9 mouse cellular contexts compared by ENCODE assay signal in genomic region chr2:49572111-49572642, GRCm38 (mm10). TPM values are rescaled to one million over a fixed set of nuclear protein-coding genes. Genes with fewer than 3 reads are reported as not detected.
A peak's percentile ranks its signal among the peaks of the same experiment; 100 is the strongest.
DNase-seq lines count a peak whose midpoint lies in the region; ATAC-seq lines count a peak whose summit lies in the region.
"Had no signal": no experiment of that assay in that cellular context is flagged by ENCODE, and none has a peak within 500 bp of the region (broad histone marks: within the 10 kb centered on the region; RNA-seq: fewer than 3 reads in every experiment).

No protein-coding gene starts in this region.

- H3K4me1 ChIP-seq in kidney, embryonic 15.5 days = peaks cover 32% of the 10 kb centered on the region

- H3K9ac ChIP-seq in kidney, embryonic 15.5 days = no peak overlapping the region
- H3K9ac ChIP-seq: lung, embryonic 14.5 days had no signal

- no peaks in the 10 kb centered on the region for H3K36me3 ChIP-seq in kidney, embryonic 15.5 days

- WGBS in kidney, embryonic 15.5 days = 46% methylated on average over 12 of the region's 12 CpGs

- DNase-seq in kidney, adult 18-20 months = no peak
- peak; percentile 77 to 83 for DNase-seq in frontal cortex, adult 2 months (ENCODE audit: extremely low spot score in 1 of 2, low spot score in 1 of 2)
- DNase-seq in left cerebral cortex, adult 9 months (ENCODE audit: low spot score in 2 of 2) = peak; percentile 49 to 79
- DNase-seq in right cerebral cortex, adult 18-20 months = peak; percentile 87
- DNase-seq in gastrocnemius, postnatal 10 days = no peak
- no peak for DNase-seq in kidney, postnatal 14 days
- DNase-seq: lung, embryonic 14.5 days had no signal

- peak overlapping the region; percentile 49 for H3K4me2 ChIP-seq in kidney, embryonic 15.5 days
- H3K4me2 ChIP-seq: lung, embryonic 14.5 days had no signal

- peak; percentile 40 for ATAC-seq in kidney, embryonic 15.5 days (replicated peaks; ENCODE audit: low FRiP score)
- no peak for ATAC-seq in erythroblast, adult 5-6 weeks (replicated peaks; ENCODE audit: low FRiP score, poor library complexity, severe bottlenecking)

- no peaks in the 10 kb centered on the region for H3K27me3 ChIP-seq in kidney, embryonic 15.5 days

- H3K9me3 ChIP-seq in kidney, embryonic 15.5 days (replicated peaks) = no peaks in the 10 kb centered on the region

- H3K27ac ChIP-seq in kidney, embryonic 15.5 days = 0 out of 2 replicates have a peak overlapping the region, but pooled peaks have one; percentile 8

- H3K4me3 ChIP-seq in kidney, embryonic 15.5 days (replicated peaks) = 0 out of 2 replicates have a peak overlapping the region, but pooled peaks have one; percentile 1

RNA-seq across cellular contexts. Expression of gene Kif5c, which starts 46.9 kb away (rescaled TPM):
- polyA plus RNA-seq in kidney, embryonic 15.5 days (2015; fragmentation: Nextera tagmentation; extraction: Ambion mirVana) = 6.0 and 6.7 TPM in 2 replicates
- polyA plus RNA-seq in frontal cortex, adult 2 months (2012; rRNA removed) = 244 and 279 TPM in 2 replicates
- total RNA-seq in gastrocnemius, postnatal 10 days (2021) = 1 to 10 TPM; 1.1 to 1.5 TPM
- 0.19 TPM in 1 of 2 replicates, not detected in the other for total RNA-seq in erythroblast, adult 5-6 weeks (2015; ENCODE audit: low replicate concordance)
- 0.51 and 5.2 TPM in 2 replicates for total RNA-seq in erythroblast, adult 5-6 weeks (2017; ENCODE audit: low replicate concordance)

Comparison
In these comparisons a context has a peak if more than half of its experiments do, and no peak if none do; other contexts are left out.
1. DNase-seq: peak in frontal cortex, adult 2 months (2 of 2), left cerebral cortex, adult 9 months (2 of 2) and right cerebral cortex, adult 18-20 months (single experiment); none in kidney, adult 18-20 months (single experiment), gastrocnemius, postnatal 10 days (single experiment) and kidney, postnatal 14 days (single experiment).